Mouse (Mus musculus) midbrain, embryonic 10.5 days (tissue): ENCODE results near the gene Sypl2. TPM values are rescaled to one million over a fixed set of nuclear protein-coding genes. Genes with fewer than 3 reads are reported as not detected.
A peak's percentile ranks its signal among the peaks of the same experiment; 100 is the strongest.

Source experiments
- DNase-seq: peaks from one replicate; pipeline ENCODE4 v3.0.0-alpha.2; 2017; ENCODE audit warnings: low spot score
- H3K27ac ChIP-seq: fragments of 300-500 bp; sonication (generic); replicated peaks from 2 replicates; pipeline ENCODE4 v1.5.1; 2016; ENCODE audit warnings: mild to moderate bottlenecking
- H3K27me3 ChIP-seq: fragments of 300-500 bp; sonication (generic); 2 replicates; pipeline ENCODE4 v1.6.1; 2016; ENCODE audit warnings: low read depth, mild to moderate bottlenecking; ENCODE audit not compliant: poor library complexity, severe bottlenecking
- H3K36me3 ChIP-seq: fragments of 300-500 bp; sonication (generic); 2 replicates; pipeline ENCODE4 v1.6.1; 2016; ENCODE audit warnings: mild to moderate bottlenecking, moderate library complexity
- H3K4me1 ChIP-seq: fragments of 300-500 bp; sonication (generic); 2 replicates; pipeline ENCODE4 v1.6.1; 2016
- H3K4me3 ChIP-seq: fragments of 300-500 bp; sonication (generic); 2 replicates; pipeline ENCODE4 v1.5.1; 2016; ENCODE audit warnings: mild to moderate bottlenecking, moderate library complexity
- H3K9me3 ChIP-seq: fragments of 300-500 bp; sonication (generic); replicated peaks from 2 replicates; pipeline ENCODE4 v1.6.1; 2016; ENCODE audit warnings: mild to moderate bottlenecking
- WGBS: fragments of 180-500 bp; shearing (Covaris S2); methylation state at CpG from one replicate; pipeline ENCODE4 v1.1.7; 2016; 5-methylcytosine and 5-hydroxymethylcytosine counted together
- polyA plus RNA-seq: library from polyadenylated mRNA; unstranded; fragments of >200 nt; fragmentation: Nextera tagmentation; extraction: Ambion mirVana; gene quantifications from 2 replicates; pipeline ENCODE4 v1.2.1, GENCODE M21; 2016

Gene Sypl2
- polyA plus RNA-seq, 1 experiment from 2014 or later = 0.42 TPM

DNA sequence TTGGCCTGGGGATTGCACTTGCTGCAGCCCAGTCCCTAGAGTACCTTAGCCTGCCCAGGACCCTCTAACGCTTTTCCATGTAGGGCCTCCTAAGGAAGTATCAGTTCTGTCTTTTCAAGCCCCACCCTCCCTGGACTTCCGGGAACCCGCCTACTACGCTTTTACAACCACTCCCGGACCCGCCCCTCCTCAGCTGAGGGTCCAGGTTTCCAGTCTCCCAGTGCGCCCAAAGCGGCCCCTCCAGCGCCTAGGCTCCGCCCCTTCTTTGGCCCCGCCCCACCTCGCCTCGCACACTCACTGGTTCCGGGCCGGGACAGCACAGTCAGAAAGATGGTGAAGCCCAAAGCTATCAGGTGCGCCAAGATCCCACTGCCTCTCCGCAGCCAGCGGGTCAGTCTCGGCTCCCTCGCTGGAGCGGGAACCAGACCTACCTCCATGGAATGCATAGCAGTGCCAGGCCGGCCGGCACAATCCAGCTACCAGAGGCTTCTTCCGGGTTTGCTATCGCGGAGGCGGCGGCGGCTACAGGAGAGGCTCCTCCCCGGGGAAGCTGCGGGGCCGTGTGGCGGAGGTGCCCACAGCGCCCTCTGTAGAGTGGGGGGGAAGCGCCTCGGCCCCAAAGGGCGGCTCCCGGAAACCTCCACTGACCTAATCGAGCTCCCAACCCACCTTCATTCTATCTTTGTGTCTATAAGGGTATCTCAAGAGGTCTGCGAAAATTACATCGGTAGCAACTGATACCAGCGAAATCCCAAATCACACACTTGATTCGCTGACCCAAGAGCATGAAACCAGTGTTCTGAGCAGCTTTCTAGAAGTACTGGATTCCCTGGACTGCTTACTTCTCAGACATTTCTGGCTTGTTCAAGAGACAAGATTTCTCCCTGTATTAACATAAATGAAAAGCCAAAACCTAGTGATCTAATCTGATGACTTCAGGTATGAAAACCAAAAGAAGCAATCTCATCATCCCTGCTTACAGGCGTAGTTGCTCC, 25.8 kb downstream of the Sypl2 start, which contains the start of gene Cyb561d1:
Cyb561d1 (minus strand) TSS at position 884 of the 995 bp plus-strand sequence.
- H3K9me3 ChIP-seq = no peaks in the 10 kb centered on the region
- peak; percentile 93 for DNase-seq
- H3K4me3 ChIP-seq = peak within 1 kb of the TSS; percentile 70
- H3K27ac ChIP-seq = peak within 1 kb of the TSS; percentile 89
- H3K27me3 ChIP-seq = no peaks in the 10 kb centered on the region
- peaks cover 54% of the 10 kb centered on the region for H3K36me3 ChIP-seq
- H3K4me1 ChIP-seq = peaks cover 60% of the 10 kb centered on the region
- 4% methylated on average over 44 of the region's 44 CpGs for WGBS

DNA sequence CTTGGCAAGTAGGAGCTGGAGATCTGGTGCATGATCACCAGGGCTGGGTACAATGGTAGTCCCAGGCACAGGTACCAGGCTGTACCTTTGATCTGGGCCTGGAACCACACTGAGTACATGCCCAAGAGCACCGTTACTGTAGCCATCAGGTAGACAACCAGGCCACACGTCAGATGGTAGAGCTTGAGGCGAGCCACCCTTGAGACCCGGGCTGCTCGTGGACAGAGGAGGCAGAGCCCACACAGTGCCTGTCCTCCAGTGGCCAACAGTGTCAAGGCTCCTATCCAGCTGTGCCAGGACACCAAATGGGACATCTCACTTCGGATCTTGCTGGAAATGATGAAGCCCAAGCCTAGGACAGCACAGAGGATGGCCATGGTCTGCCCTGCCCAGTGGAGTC, 27.2 kb downstream of the Sypl2 start:
- Histone ChIP-seq H3K4me1 (peaks cover 64% of the 10 kb centered on the region), H3K36me3 (peaks cover 40% of the 10 kb centered on the region), H3K9me3 (no peaks in the 10 kb centered on the region), H3K27ac (0 out of 2 replicates have a peak overlapping the region, but pooled peaks have one; percentile 13), H3K4me3 (no peak overlapping the region), H3K27me3 (no peaks in the 10 kb centered on the region)
- 96% methylated on average over 6 of the region's 6 CpGs for WGBS
- DNase-seq = no peak

DNA sequence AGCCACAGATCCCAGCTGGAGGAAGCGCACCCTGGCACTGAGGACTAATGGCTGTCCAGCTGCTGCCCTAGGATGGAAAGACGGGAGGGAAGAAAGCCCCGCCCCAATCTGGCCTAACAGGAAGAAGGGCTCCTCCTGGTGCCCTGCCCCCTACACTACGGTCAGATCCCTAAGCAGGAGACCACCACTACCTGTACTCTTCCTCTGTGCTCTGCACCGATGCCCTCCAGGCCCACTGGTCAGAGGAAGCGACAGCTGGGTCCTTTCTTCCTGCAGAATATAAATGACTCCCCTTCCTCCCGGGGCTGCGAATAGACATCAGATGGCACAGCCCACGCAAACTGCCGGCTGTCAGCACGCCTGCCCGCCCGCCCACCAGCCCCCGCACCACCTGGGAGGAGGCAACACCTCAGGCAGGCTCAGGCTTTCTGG, 29.4 kb downstream of the Sypl2 start:
- Histone ChIP-seq H3K36me3 (peaks cover 20% of the 10 kb centered on the region), H3K4me1 (peaks cover 51% of the 10 kb centered on the region), H3K4me3 (peak overlapping the region; percentile 11; the same call in 1 of the 2 replicates), H3K27ac (peak overlapping the region; percentile 67), H3K9me3 (no peaks in the 10 kb centered on the region), H3K27me3 (no peaks in the 10 kb centered on the region)
- peak; percentile 47 for DNase-seq
- WGBS = 23% methylated on average over 14 of the region's 14 CpGs

DNA sequence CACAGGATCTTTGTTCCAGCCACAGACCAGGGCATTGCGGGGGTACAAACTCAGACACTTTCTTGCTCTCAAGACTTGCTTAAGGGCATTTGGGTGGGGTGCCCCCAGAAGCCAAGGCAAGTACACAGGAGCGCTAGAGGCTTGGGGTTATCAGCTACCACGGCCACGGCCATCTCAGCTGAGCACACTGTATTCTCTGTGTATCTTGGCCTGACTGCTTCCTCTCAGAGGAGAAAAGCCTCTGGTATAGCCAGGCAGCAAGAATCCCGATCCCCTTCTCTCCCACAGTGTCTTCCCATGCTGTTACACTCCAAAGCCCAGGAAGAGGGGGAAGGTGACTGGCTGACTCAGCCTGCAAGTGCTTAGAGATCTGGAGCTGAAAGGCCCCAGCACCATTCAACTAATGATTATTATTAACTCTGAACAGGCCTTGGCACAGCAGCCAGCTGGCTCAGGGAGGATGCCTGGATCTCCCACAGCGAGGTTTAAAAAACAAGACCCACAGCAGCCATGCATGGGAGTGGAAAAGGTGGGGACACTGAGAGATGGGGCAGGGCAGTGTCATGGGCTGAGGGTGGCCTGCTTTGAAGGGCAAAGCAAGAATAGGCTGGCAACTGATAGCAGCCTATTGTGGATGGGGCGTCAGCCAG, 30.4 kb downstream of the Sypl2 start:
- Histone ChIP-seq H3K36me3 (peaks cover 15% of the 10 kb centered on the region), H3K4me1 (peaks cover 44% of the 10 kb centered on the region), H3K27me3 (no peaks in the 10 kb centered on the region), H3K4me3 (no peak overlapping the region), H3K9me3 (no peaks in the 10 kb centered on the region), H3K27ac (peak overlapping the region; percentile 69)
- DNase-seq = no peak
- 82% methylated on average over 7 of the region's 7 CpGs for WGBS

DNA sequence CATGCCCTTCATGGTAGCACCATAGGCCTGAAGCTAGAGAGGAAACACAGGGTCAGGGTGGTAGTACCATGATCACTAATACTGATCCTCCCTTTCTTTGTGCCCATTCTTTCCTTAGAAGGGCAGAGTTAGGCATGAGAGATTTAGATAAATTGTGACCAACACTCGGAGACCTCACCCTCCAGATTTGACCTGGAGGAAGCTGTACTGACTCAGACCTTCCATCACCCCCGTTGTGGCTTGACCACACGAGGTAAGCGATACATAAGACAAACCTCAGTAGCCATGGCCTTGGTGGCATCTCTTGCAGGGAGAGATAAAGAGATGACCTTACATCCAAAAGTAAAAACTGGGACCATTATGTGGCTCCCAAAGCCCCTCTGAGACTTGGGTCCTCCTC, 31.2 kb downstream of the Sypl2 start:
- no peaks in the 10 kb centered on the region for H3K9me3 ChIP-seq
- no peak overlapping the region for H3K4me3 ChIP-seq
- DNase-seq = no peak
- 82% methylated on average over 4 of the region's 4 CpGs for WGBS
- H3K36me3 ChIP-seq = peaks cover 15% of the 10 kb centered on the region
- H3K27ac ChIP-seq = no peak overlapping the region
- peaks cover 36% of the 10 kb centered on the region for H3K4me1 ChIP-seq
- no peaks in the 10 kb centered on the region for H3K27me3 ChIP-seq

DNA sequence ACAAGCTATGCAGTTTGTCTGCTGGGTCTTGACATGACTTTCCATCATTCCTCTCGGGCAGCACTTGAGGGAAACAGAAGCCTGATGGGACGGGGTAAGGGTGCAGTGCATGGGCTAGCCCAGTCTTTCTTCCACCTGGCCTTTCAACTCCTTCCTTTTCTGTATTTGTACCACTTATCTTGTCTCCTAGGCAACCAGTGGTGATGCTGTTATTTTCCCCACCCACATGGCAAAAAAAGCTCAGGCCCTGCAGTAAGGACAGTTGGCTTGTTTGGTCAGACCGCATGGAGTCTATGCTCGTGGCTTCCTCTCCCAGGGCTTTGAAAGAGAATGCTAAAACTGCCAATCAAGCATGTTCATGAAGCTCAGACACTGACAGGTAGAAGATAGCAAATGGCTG, 32.8 kb downstream of the Sypl2 start:
- no peak for DNase-seq
- Histone ChIP-seq H3K27me3 (no peaks in the 10 kb centered on the region), H3K4me3 (no peak overlapping the region), H3K4me1 (peaks cover 27% of the 10 kb centered on the region), H3K36me3 (peaks cover 6% of the 10 kb centered on the region), H3K27ac (no peak overlapping the region), H3K9me3 (no peaks in the 10 kb centered on the region)
- 83% methylated on average over 4 of the region's 4 CpGs for WGBS

DNA sequence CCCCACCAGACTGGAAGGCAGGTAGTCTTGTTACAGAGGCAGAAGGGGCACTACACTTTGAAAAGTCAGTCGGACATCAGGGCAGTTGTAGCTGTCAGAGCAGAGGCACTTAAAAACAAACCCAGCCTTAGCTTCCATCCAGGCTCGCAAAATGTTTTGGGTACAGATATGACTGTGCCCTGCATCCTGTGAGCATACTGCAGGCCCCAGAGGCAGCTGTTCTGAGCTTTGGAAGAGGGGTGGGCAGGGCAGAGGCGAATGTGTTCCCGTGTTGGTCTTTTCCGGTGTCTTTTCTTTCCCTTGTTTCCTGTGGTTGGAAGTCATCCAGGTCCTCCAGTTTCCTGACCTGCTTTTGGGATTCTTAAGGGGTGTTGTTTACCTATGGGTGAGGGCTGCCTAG, 36.6 kb downstream of the Sypl2 start:
- Histone ChIP-seq H3K27ac (no peak overlapping the region), H3K9me3 (no peaks in the 10 kb centered on the region), H3K36me3 (peaks cover 12% of the 10 kb centered on the region), H3K4me1 (peaks cover 32% of the 10 kb centered on the region), H3K4me3 (no peak overlapping the region), H3K27me3 (peaks cover 31% of the 10 kb centered on the region)
- no peak for DNase-seq
- 84% methylated on average over 5 of the region's 5 CpGs for WGBS

DNA sequence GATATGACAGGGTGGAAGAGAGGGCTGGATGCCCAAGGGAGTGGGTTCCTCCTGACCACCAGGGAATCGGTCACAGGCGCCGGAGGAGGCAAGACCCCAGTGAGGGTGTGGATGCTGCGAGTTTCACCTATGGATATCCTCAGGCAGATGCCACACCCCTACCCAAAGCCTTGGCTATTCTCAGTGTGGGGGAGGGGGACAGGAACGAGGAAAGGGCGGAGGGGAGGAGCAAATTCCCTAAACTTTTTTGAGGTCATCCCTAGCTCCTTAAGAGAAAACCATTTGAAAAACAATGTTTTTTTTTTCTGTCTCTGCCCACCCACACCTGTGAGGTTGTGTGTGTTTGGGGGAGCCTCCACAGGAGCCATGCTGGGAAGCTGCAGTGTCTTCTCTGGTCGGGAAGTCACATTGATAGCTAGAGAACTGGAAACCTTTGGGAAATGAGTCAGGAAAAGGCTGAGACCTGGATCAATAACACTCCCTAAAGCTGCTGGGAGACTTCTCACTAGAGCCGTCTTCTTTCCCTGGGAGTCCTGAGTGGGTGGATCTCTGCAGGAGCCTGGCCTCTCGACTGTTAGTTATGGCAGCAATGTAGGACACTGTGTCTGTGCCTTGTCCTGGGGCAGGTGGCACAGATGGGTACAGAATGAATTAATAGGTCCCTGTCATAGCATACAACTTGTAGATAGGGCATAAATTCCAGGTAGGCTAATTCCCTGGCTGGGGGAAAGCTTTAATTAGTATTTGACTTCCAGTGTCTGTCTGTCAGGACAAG, 37.5 kb downstream of the Sypl2 start:
- no peaks in the 10 kb centered on the region for H3K9me3 ChIP-seq
- H3K4me1 ChIP-seq = peaks cover 29% of the 10 kb centered on the region
- H3K27me3 ChIP-seq = peaks cover 41% of the 10 kb centered on the region
- DNase-seq = no peak
- H3K4me3 ChIP-seq = no peak overlapping the region
- H3K27ac ChIP-seq = no peak overlapping the region
- WGBS = 70% methylated on average over 9 of the region's 9 CpGs
- peaks cover 12% of the 10 kb centered on the region for H3K36me3 ChIP-seq

DNA sequence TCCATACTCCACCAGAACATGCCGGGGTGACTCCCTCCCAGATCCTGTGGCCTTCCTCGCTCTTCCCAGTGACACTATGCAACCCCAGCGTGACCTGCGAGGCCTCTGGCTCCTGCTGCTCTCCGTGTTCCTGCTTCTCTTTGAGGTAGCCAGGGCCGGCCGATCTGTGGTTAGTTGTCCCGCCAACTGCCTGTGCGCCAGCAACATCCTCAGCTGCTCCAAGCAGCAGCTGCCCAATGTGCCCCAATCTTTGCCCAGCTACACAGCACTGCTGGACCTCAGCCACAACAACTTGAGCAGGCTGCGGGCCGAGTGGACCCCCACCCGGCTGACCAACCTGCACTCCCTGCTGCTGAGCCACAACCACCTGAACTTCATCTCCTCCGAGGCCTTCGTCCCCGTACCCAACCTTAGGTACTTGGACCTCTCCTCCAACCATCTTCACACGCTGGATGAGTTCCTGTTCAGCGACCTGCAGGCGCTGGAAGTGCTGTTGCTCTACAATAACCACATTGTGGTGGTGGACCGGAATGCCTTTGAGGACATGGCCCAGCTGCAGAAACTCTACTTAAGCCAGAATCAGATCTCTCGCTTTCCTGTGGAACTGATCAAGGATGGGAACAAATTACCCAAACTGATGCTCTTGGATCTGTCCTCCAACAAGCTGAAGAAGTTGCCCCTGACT, 39.2 kb downstream of the Sypl2 start:
- no peak for DNase-seq
- no peaks in the 10 kb centered on the region for H3K9me3 ChIP-seq
- H3K36me3 ChIP-seq = peaks cover 12% of the 10 kb centered on the region
- H3K27ac ChIP-seq = no peak overlapping the region
- peaks cover 45% of the 10 kb centered on the region for H3K27me3 ChIP-seq
- H3K4me1 ChIP-seq = peaks cover 29% of the 10 kb centered on the region
- peak overlapping the region; percentile 87 for H3K4me3 ChIP-seq
- 61% methylated on average over 20 of the region's 20 CpGs for WGBS

DNA sequence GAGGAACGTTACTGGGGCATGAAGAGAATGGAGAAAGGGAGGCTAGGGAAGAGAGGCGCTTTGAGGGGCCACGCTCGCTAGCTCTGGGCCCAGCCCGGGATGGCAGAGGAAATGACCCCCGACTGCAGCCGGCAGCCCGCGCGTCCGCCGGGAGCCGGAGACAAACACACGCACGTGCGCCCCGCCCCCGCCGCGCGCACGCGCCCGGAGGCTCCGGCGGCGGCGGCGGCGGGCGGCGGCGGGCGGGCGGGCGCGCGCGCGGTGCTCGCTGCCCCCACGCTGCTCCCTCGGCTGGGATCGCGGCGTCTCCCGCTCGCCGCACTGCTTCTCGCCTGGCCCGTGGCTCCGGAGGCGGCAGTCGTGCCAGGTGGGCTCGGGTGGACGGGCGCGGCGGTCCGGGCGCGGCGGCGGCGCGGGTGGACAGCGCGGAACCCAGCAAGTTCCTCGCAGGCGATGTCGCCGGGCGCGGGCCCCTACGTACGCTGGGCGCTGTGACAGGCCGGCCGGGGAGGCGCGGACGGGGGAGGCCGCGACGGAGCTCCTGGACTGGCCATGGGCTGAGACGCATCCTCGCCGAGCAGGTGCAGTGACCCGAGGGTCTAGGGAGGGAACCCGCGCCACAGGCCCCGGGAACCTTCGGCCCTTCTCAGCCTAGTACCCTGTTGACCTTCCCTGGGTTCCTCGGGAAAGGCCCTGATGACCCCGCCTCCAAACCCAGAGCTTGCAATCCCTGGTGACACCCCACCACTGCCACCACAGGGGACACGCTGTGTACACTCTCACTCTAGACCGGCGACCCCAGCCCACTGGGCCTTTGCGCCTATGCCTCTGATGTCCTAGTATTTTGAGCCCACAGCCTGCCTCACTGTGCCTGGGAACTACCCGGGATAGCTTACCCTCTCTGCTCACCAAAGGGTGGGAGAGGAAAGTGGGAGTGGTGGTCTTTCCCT, 40.1 kb downstream of the Sypl2 start, which contains the start of gene Amigo1:
Amigo1 (plus strand) TSS at position 238 of the 950 bp plus-strand sequence.
- H3K27ac ChIP-seq = peak within 1 kb of the TSS; percentile 87
- peak; percentile 62 for DNase-seq
- WGBS = 1% methylated on average over 97 of the region's 100 CpGs
- H3K36me3 ChIP-seq = peaks cover 12% of the 10 kb centered on the region
- no peaks in the 10 kb centered on the region for H3K9me3 ChIP-seq
- H3K27me3 ChIP-seq = peaks cover 45% of the 10 kb centered on the region
- peaks cover 29% of the 10 kb centered on the region for H3K4me1 ChIP-seq
- peak within 1 kb of the TSS; percentile 87 for H3K4me3 ChIP-seq

DNA sequence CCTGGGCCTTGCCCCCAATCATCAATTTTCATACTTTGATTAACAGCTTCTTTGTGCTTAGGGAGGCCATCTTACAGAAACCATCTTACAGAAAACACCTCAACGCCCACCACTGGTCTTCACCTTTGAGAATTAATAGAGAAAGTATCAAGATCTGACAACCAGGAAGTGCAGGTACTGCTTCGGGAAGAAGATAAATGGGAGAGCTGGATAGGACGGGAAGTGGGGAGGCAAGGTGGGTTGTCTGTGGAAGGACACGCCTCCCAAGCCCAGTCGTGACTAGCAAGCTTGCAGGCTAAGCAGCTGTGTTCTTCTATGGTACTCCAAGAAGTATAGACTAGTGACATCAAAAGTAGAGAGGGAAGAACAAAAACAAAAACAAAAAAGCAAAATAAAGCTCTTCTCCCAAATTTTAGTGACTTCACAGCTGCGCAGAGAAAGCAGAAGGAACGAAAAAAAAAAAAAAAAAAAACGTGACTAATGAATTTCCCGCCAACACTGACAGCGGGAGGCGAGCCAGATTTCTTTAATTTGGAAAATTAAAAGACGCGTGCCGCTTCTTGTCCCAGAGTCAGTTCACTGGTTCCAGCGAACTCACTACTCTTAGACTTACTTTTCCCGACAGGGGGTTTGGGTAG, 40.9 kb downstream of the Sypl2 start:
- Histone ChIP-seq H3K27me3 (peaks cover 45% of the 10 kb centered on the region), H3K36me3 (peaks cover 12% of the 10 kb centered on the region), H3K4me1 (peaks cover 29% of the 10 kb centered on the region), H3K9me3 (no peaks in the 10 kb centered on the region), H3K4me3 (peak overlapping the region; percentile 87), H3K27ac (peak overlapping the region; percentile 87)
- WGBS = 3% methylated on average over 16 of the region's 16 CpGs
- no peak for DNase-seq
